Mouse (Mus musculus): Measurements from ENCODE around the gene Cntn4.

Gene Cntn4

GRCm38 (mm10) chr6:106078071-106078603, 400.7 kb downstream of the Cntn4 start:
- DNase-seq (ENCODE audit: extremely low read depth, low read depth), result no peak

GRCm38 (mm10) chr6:106078629-106079028, 401.2 kb downstream of the Cntn4 start:
- no peak for DNase-seq (ENCODE audit: extremely low read depth, low read depth)

- no peak for DNase-seq (ENCODE audit: extremely low read depth, low read depth)
Measured at GRCm38 (mm10) chr6:106097856-106098255, 420.4 kb downstream of the Cntn4 start.

GRCm38 (mm10) chr6:106118523-106119081, 441.1 kb downstream of the Cntn4 start:
- no peak for DNase-seq (ENCODE audit: extremely low read depth, low read depth)

GRCm38 (mm10) chr6:106153530-106153929, 476.1 kb downstream of the Cntn4 start:
- DNase-seq (ENCODE audit: extremely low read depth, low read depth), result no peak

- DNase-seq (ENCODE audit: extremely low read depth, low read depth), result no peak
Measured at GRCm38 (mm10) chr6:106155362-106155761, 477.9 kb downstream of the Cntn4 start.

GRCm38 (mm10) chr6:106177546-106177945, 500.1 kb downstream of the Cntn4 start:
- DNase-seq (ENCODE audit: extremely low read depth, low read depth), result no peak

GRCm38 (mm10) chr6:106181596-106181995, 504.1 kb downstream of the Cntn4 start:
- no peak for DNase-seq (ENCODE audit: extremely low read depth, low read depth)

GRCm38 (mm10) chr6:106200974-106201373, 523.5 kb downstream of the Cntn4 start:
- DNase-seq (ENCODE audit: extremely low read depth, low read depth), result no peak

GRCm38 (mm10) chr6:106207401-106207800, 529.9 kb downstream of the Cntn4 start:
- peak; percentile 10 for DNase-seq (ENCODE audit: extremely low read depth, low read depth)

GRCm38 (mm10) chr6:106213071-106213470, 535.6 kb downstream of the Cntn4 start:
- no peak for DNase-seq (ENCODE audit: extremely low read depth, low read depth)

- no peak for DNase-seq (ENCODE audit: extremely low read depth, low read depth)
Measured at GRCm38 (mm10) chr6:106237046-106237948, 559.8 kb downstream of the Cntn4 start.

GRCm38 (mm10) chr6:106241553-106241952, 564.1 kb downstream of the Cntn4 start:
- DNase-seq (ENCODE audit: extremely low read depth, low read depth), result no peak

- no peak for DNase-seq (ENCODE audit: extremely low read depth, low read depth)
Measured at GRCm38 (mm10) chr6:106263396-106263795, 585.9 kb downstream of the Cntn4 start.

GRCm38 (mm10) chr6:106265487-106265886, 588.0 kb downstream of the Cntn4 start:
- no peak for DNase-seq (ENCODE audit: extremely low read depth, low read depth)

- no peak for DNase-seq (ENCODE audit: extremely low read depth, low read depth)
Measured at GRCm38 (mm10) chr6:106266304-106266703, 588.8 kb downstream of the Cntn4 start.

- DNase-seq (ENCODE audit: extremely low read depth, low read depth), result no peak
Measured at GRCm38 (mm10) chr6:106268723-106269122, 591.3 kb downstream of the Cntn4 start.

GRCm38 (mm10) chr6:106277139-106277538, 599.7 kb downstream of the Cntn4 start:
- DNase-seq (ENCODE audit: extremely low read depth, low read depth), result no peak

GRCm38 (mm10) chr6:106281621-106282020, 604.2 kb downstream of the Cntn4 start:
- DNase-seq (ENCODE audit: extremely low read depth, low read depth), result no peak

- no peak for DNase-seq (ENCODE audit: extremely low read depth, low read depth)
Measured at GRCm38 (mm10) chr6:106283815-106284214, 606.4 kb downstream of the Cntn4 start.

- no peak for DNase-seq (ENCODE audit: extremely low read depth, low read depth)
Measured at GRCm38 (mm10) chr6:106299451-106299850, 622.0 kb downstream of the Cntn4 start.

- DNase-seq (ENCODE audit: extremely low read depth, low read depth), result no peak
Measured at GRCm38 (mm10) chr6:106300179-106300578, 622.7 kb downstream of the Cntn4 start.
